ENCODE assay signal across 8 mouse cellular contexts in the genomic region with DNA sequence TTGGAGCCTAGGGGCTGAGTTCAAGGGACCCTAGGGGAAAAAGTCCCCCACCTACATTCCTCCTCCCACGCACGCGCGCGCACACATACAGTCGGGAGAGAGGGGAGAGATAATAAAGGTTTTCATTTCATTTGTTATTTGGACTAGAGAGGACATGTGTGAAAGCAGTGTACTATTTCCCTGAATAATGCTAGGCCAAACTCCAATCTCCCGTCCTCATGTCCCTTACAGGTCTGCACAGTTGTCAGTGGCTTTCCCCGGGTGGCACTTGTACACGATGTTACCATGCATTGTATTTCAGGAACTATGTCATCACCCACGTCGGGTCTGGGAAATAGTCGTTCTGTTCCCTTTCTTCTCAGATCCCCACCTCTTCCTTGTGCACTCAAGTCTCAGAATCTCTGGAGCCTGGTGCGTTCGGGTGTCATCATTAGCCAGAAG. TPM values are rescaled to one million over a fixed set of nuclear protein-coding genes. Genes with fewer than 3 reads are reported as not detected.
DNase-seq lines count a peak whose midpoint lies in the region; ATAC-seq and TF ChIP-seq lines count a peak whose summit lies in the region.

No protein-coding gene starts in this region.

- no peak for ATAC-seq in heart, embryonic 14.5 days (ENCODE audit: insufficient number of reproducible peaks, insufficient read depth, low FRiP score, low read depth)
- peak; percentile 9; the same call in 1 of the 2 replicates for ATAC-seq in liver, embryonic 16.5 days (ENCODE audit: low read depth)

- peak overlapping the region; percentile 95 for H3K27ac ChIP-seq in bone marrow, adult 2 months (ENCODE audit: control insufficient read depth, insufficient read depth, low read depth, low read length, poor library complexity)
- H3K27ac ChIP-seq in heart, embryonic 14.5 days (replicated peaks in 1 of 2; ENCODE audit: control insufficient read depth in 1 of 2, insufficient read depth in 1 of 2, low read depth in 2 of 2, low read length in 2 of 2): peak overlapping the region; percentile 87 to 93
- H3K27ac ChIP-seq in liver, embryonic 16.5 days (ENCODE audit: low read length): peak overlapping the region; percentile 91
- peak overlapping the region; percentile 28; the same call in 1 of the 2 replicates for H3K27ac ChIP-seq in olfactory bulb, adult 2 months (ENCODE audit: insufficient read depth, low read depth, low read length)

- WGBS in bone marrow, adult 2 months: 4% methylated on average over 14 of the region's 14 CpGs
- 4% methylated on average over 14 of the region's 14 CpGs for WGBS in heart, embryonic 14.5 days
- WGBS in liver, embryonic 16.5 days (ENCODE audit: insufficient replicate concordance): 7% methylated on average over 14 of the region's 14 CpGs
- 11% methylated on average over 14 of the region's 14 CpGs for WGBS in olfactory bulb, adult 2 months

- peak overlapping the region; percentile 89 for H3K4me3 ChIP-seq in bone marrow, adult 2 months (replicated peaks; ENCODE audit: control insufficient read depth, low read depth, low read length)
- peak overlapping the region; percentile 65 to 74 for H3K4me3 ChIP-seq in heart, embryonic 14.5 days (ENCODE audit: control insufficient read depth in 1 of 2, insufficient read depth in 1 of 2, low read depth in 1 of 2, low read length in 2 of 2)
- H3K4me3 ChIP-seq in liver, embryonic 16.5 days (ENCODE audit: low read depth, low read length): peak overlapping the region; percentile 88
- peak overlapping the region; percentile 54 for H3K4me3 ChIP-seq in olfactory bulb, adult 2 months (ENCODE audit: insufficient read depth, low read depth, low read length)

- peak; percentile 46 for DNase-seq in layer of hippocampus, adult 11-12 months (ENCODE audit: low spot score)
- no peak for DNase-seq in layer of hippocampus, postnatal 14 days (ENCODE audit: low spot score in 2 of 2)
- DNase-seq in urinary bladder, adult 2 months (ENCODE audit: low spot score): no peak
- DNase-seq in thymus, postnatal 25 days: no peak

- H3K27me3 ChIP-seq in heart, embryonic 14.5 days (ENCODE audit: control insufficient read depth, insufficient read depth, low read length): no peaks in the 10 kb centered on the region
- H3K27me3 ChIP-seq in liver, embryonic 16.5 days (ENCODE audit: control insufficient read depth, insufficient read depth, low read depth, low read length): no peaks in the 10 kb centered on the region

- 0 out of 2 replicates have a peak, but pooled peaks cover 4% of the 10 kb centered on the region for H3K36me3 ChIP-seq in heart, embryonic 14.5 days (ENCODE audit: control insufficient read depth, insufficient read depth, low read length)
- no peaks in the 10 kb centered on the region; the same call in 1 of the 2 replicates for H3K36me3 ChIP-seq in liver, embryonic 16.5 days (ENCODE audit: control insufficient read depth, insufficient read depth)

- TF ChIP-seq CTCF in bone marrow, adult 2 months (IDR thresholded peaks at IDR 0.05; ENCODE audit: control insufficient read depth, insufficient read depth, low read length): no peak
- no peak for TF ChIP-seq CTCF in olfactory bulb, adult 2 months (IDR thresholded peaks at IDR 0.05; ENCODE audit: insufficient read depth, low read depth, low read length)

- H3K4me1 ChIP-seq in bone marrow, adult 2 months (ENCODE audit: control insufficient read depth, insufficient read depth, low read length): peaks cover 1% of the 10 kb centered on the region; the same call in 1 of the 2 replicates
- H3K4me1 ChIP-seq in heart, embryonic 14.5 days (ENCODE audit: control insufficient read depth in 2 of 2, insufficient read depth in 2 of 2, low read length in 2 of 2): peaks cover 27 to 52% of the 10 kb centered on the region in 2 experiments
- H3K4me1 ChIP-seq in liver, embryonic 16.5 days (ENCODE audit: control insufficient read depth, low read depth, low read length): peaks cover 69% of the 10 kb centered on the region
- H3K4me1 ChIP-seq in olfactory bulb, adult 2 months (ENCODE audit: control insufficient read depth, insufficient read depth, low read length): peaks cover 20% of the 10 kb centered on the region

- TF ChIP-seq POLR2A in bone marrow, adult 2 months (IDR thresholded peaks at IDR 0.05; ENCODE audit: borderline replicate concordance, control insufficient read depth, low read depth, low read length): no peak
- TF ChIP-seq POLR2A in olfactory bulb, adult 2 months (IDR thresholded peaks at IDR 0.05; ENCODE audit: insufficient read depth, low read depth, low read length): no peak

- peak overlapping the region; percentile 88 for H3K9ac ChIP-seq in heart, embryonic 14.5 days (ENCODE audit: low read length)
- peak overlapping the region; percentile 98 for H3K9ac ChIP-seq in liver, embryonic 16.5 days (ENCODE audit: low read depth, low read length)

- no peaks in the 10 kb centered on the region for H3K9me3 ChIP-seq in heart, embryonic 14.5 days (ENCODE audit: control insufficient read depth, low read length)
- no peaks in the 10 kb centered on the region for H3K9me3 ChIP-seq in liver, embryonic 16.5 days (replicated peaks; ENCODE audit: control insufficient read depth, low read length)

- peak overlapping the region; percentile 91 for H3K4me2 ChIP-seq in heart, embryonic 14.5 days (ENCODE audit: low read length)
- H3K4me2 ChIP-seq in liver, embryonic 16.5 days (ENCODE audit: low read depth, low read length): peak overlapping the region; percentile 85

RNA-seq across cellular contexts. Expression of a gene that starts 0.5 kb away (rescaled TPM):
- 10 to 100 TPM; 17.0 to 18.1 TPM for total RNA-seq in layer of hippocampus, postnatal 14 days (2021)
- polyA plus RNA-seq in bone marrow, adult 2 months (2011; ENCODE audit: insufficient read depth, insufficient read length, low replicate concordance, missing spikeins): 12.5 and 20.0 TPM in 2 replicates
- 7.1 and 7.4 TPM in 2 replicates for polyA plus RNA-seq in heart, embryonic 14.5 days (2014; fragmentation: Nextera tagmentation; extraction: Ambion mirVana)
- 6.9 and 7.8 TPM in 2 replicates for polyA plus RNA-seq in liver, embryonic 16.5 days (2015; fragmentation: Nextera tagmentation; extraction: Ambion mirVana)
- polyA plus RNA-seq in olfactory bulb, adult 2 months (2012; ENCODE audit: insufficient read depth, insufficient read length, low replicate concordance, missing spikeins): not detected in 2 replicates
- 11.9 and 16.0 TPM in 2 replicates for polyA plus RNA-seq in urinary bladder, adult 2 months (2012; rRNA removed)

Comparison
In these comparisons a context has a peak if more than half of its experiments do, and no peak if none do; other contexts are left out.
1. H3K27ac ChIP-seq: peak in every context shown above with its lines; median percentile 95 in bone marrow, adult 2 months; 91 in liver, embryonic 16.5 days; 90 in heart, embryonic 14.5 days; 28 in olfactory bulb, adult 2 months.